Mouse (Mus musculus) cerebellum, adult 2 months (tissue): ENCODE measurements around the gene Etl4.

Experiments used
- CTCF ChIP-seq: fragments of 200-500 bp; IDR thresholded peaks from 2 replicates; pipeline ENCODE4 v1.5.1; 2011; ENCODE audit warnings: low read depth, mild to moderate bottlenecking, control low read depth, low read length, moderate library complexity, borderline replicate concordance; ENCODE audit not compliant: insufficient read depth
- POLR2A ChIP-seq: fragments of 200-500 bp; IDR thresholded peaks from 2 replicates; pipeline ENCODE4 v1.6.1; 2011; ENCODE audit warnings: low read length, control low read depth, borderline replicate concordance; ENCODE audit not compliant: insufficient read depth

DNA sequence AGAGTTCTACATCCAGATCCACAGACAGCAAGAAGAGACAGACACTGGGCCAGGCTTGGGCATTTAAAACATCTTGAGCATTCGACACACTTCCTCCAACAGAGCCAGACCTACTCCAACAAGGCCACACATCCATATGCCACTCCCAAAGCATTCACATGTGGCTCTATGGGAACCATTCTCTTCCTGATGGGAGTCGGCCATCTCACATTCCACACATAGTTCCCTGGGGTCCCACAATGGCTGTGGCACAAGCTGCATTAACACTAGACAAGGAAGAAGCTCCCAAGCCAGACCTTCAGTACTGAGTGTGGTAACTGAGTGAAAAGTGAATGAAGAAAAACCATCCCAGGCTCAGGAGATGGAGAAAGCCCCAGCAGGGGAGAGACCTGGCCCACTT lies 584.2 kb downstream of the Etl4 start:
- no peak for TF ChIP-seq CTCF
- TF ChIP-seq POLR2A, result no peak
